Mouse (Mus musculus) left cerebral cortex, adult 8-10 months (tissue): ENCODE measurements around the gene Hps4. TPM values are rescaled to one million over a fixed set of nuclear protein-coding genes. Genes with fewer than 3 reads are reported as not detected.

Experiments used
- DNase-seq, 2 experiments: peaks; one replicate each; pipeline ENCODE4 v3.0.0; 2022; ENCODE audit warnings: low spot score in 2 of 2
- total RNA-seq, 4 experiments: library from RNA; stranded (reverse); gene quantifications; 2 replicates each; pipeline ENCODE4 v1.2.4; 2022

Gene Hps4
- total RNA-seq, 4 experiments from 2014 or later: 23.0 to 32.2 (median 27.6) TPM

DNA sequence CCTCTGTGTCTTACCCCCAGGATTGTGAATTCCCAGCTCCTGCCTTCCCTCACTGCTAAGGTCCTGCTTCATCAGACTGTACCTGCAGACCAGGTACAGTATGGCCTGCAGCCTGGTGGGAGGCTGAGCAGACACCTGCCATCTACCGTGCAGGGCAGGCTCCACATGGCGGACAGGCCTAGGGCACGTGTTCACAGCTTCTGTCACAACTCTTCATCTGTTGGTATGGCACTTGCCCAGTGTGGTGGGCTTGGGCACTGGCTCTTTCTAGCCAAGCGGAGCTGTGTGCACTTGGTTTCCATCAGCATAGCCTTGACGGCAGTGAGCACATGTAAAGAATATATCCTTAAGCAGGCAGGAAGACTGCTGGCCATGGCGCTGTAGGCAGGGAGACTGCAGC, 24.0 kb downstream of the Hps4 start:
- no peak for DNase-seq

GRCm38 (mm10) chr5:112367338-112367737, 24.5 kb downstream of the Hps4 start:
- no peak for DNase-seq

- DNase-seq: no peak
Observed at GRCm38 (mm10) chr5:112367929-112368328, 25.0 kb downstream of the Hps4 start.

DNA sequence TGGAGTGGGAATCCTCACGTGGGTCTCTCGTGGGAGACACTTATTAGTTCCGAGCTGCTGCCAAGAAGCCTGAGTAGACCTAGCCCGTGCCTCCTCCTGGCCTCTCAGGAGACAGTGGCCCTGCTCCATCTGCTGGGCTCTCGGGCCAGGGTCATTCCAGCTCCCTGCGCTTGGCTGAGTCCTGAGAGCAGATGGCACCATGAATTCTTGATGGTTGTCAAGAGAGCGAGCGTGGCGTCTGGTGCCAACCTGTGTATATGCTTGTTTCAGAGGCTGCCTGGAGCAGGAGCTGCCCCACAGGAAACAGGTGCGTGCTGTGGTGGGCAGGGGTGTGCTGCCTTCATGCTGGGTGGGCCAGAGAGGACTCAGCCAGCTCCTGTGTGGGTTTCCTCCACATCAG, 25.8 kb downstream of the Hps4 start:
- no peak for DNase-seq

DNA sequence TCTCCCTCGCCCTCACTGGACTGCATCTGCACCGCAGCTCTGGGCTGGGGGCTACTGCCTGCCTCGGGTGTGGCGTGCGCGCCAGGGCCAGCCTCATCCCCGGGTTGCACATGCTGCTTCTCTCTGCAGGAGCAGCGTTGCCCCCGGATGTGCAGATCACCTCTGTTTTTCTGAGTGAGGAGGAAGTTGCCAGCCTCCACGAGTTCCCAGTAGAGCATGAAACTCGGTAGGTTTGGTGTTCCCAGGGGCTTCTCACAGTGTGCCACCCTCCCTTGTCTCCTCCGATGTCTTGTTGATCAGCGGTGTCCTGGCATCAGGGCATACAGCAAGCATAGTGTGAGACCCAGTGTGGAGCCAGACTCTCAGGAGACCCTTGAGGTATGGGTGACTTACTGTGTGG, 26.4 kb downstream of the Hps4 start:
- DNase-seq: no peak

- DNase-seq: no peak
Observed at GRCm38 (mm10) chr5:112370236-112370813, 27.4 kb downstream of the Hps4 start.

DNA sequence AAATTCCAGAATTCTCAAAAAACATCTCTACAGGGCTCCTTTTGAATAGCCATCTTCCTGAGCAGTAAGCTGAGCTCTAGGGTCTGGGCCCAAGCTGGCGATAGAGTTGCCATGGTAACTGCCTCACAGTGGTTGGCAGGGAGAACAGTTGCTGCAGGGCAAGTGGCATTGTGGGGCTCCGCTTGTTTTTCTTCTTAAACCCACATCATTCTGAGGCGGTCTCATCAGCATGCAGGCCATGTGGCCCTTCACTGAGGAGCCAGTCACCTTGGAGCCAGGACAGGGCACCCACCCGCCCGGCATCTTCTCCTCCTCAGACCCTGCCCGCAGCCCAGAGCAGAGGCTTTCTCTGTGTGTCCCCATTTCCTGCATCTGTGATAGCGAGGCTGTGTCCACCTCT, 29.1 kb downstream of the Hps4 start:
- DNase-seq: peak in 1 of 2 experiments; percentile 84

- no peak for DNase-seq
Observed at GRCm38 (mm10) chr5:112376111-112376510, 33.2 kb downstream of the Hps4 start.

GRCm38 (mm10) chr5:112377380-112377779, 34.5 kb downstream of the Hps4 start:
- DNase-seq: no peak

DNA sequence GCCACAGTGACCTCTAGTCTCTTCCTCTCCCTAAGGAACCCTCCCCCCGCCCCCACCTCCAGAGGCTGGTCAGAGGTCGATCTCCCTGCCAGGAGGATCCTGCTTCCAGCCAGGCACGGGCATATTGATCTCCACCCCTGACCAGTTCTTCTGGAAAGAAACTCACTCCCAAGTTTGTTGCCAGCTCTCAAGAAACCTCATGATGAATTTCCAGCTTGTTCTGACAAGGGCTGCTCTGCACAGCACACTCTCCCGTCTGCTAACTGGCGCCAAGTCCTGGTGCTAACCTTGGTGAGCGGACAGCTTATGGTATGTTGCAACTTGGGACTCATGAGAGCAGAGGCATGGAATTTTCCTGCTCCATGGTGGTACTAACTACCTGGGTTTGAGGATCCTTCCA, 35.8 kb downstream of the Hps4 start:
- no peak for DNase-seq

DNA sequence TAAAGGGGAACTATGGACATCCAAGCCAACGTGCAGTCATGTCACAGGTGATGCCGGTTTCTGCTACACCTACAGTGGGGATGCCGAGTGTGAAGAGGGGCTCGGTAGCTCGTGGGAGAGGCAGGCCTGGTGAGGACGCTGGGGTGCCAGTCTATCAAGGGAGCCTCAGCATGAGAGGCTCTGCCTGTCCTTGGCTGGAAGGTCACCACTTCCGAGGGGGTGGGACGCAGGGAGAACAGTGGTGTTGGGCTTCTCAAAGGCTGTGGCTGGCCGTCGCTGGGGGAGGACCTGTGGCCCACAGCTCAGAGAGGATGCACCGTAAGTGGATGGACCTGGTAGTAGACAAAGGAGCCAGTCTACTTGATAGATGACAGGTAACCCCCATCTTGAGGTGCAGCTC, 38.3 kb downstream of the Hps4 start:
- peak in 1 of 2 experiments; percentile 15 for DNase-seq

- DNase-seq: peak in 1 of 2 experiments; percentile 6
Observed at GRCm38 (mm10) chr5:112382042-112382441, 39.2 kb downstream of the Hps4 start.

- peak in 1 of 2 experiments; percentile 80 for DNase-seq
Observed at GRCm38 (mm10) chr5:112382641-112383330, 39.9 kb downstream of the Hps4 start.

DNA sequence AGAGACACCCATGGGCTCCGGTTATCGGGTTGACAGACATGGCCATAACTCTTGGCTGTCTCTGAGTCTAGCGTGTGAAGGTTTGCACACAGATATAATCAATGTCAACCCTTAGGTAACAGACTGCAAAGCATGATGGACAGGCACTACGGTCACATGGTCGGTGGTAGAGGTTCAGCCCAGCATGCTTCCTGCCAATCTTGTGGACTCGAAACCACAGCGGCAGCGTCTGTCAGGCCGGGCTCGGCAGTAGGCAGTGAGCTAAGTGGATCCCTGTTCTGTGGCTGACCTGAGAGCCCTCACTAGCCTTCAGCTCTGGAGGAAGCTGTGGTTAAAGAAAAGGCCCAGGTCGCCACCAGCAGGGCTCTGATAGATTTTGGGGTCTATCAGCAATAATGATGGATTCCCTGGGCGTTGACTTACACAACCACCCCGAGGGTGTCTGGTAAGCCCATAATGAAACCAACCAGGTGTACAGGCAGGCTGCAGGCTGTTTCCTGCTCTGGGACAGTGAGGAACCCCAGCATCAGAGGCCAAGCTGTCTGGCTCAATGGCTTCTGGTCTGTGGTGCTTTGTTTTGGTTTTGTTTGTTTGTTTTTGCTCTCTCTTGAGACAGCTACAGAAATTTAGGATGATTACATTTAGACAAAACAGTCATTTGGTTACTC, 42.1 kb downstream of the Hps4 start:
- DNase-seq: no peak

- DNase-seq: no peak
Observed at GRCm38 (mm10) chr5:112385973-112386372, 43.1 kb downstream of the Hps4 start.

- no peak for DNase-seq
Observed at GRCm38 (mm10) chr5:112389352-112389751, 46.5 kb downstream of the Hps4 start.

DNA sequence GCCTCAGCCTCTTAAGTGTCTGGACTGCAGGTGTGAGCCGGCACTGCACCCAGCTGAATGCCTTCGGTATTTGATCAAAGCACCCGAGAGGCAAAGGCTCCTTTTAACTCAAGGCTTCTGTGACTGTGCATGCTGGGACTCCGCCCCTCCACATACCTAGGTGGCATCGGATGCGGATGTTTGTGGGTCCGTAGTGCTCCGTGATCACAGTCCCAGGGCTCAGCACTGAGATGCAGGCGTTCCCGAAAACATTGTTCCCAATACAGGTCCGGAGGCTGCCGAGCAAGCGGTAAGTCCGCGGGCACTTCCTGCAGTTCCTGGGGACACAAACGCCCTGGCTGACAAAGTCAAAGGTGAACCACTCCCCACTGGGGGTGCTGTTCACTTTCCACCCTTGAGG, 48.1 kb downstream of the Hps4 start:
- DNase-seq: no peak

GRCm38 (mm10) chr5:112391676-112392323, 48.9 kb downstream of the Hps4 start:
- DNase-seq: no peak

DNA sequence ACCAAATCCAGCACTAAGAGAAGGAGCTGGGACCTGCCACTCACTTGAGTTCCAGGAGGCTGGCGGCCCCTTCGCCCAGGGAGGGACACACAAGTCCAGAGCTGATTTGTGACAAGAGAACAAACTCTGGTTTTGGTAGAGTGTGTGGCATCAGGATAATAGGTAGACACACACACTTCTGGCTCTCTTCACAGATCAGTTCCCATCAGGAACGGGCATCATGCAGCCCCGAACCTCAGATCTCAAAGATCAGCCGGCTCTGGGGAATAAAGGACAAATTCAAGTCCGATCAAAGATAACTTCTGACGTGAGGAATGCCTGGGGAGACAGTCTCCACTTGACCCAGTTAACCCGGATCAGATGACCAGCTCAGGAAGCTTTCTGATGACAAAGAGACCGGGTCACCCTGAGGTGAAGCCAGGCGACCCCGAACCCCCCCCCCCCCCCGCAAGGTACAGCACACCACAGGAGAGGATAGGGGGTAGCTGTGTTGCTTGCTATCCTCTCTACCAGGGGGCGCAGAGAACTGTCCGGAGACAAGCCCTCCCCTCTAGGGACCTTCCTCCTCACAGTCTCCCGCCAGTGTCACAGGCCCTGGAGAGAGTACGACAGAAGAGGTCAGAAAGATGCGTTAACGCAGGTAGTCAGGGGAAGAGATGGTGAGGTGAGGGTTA, 51.0 kb downstream of the Hps4 start:
- no peak for DNase-seq

DNA sequence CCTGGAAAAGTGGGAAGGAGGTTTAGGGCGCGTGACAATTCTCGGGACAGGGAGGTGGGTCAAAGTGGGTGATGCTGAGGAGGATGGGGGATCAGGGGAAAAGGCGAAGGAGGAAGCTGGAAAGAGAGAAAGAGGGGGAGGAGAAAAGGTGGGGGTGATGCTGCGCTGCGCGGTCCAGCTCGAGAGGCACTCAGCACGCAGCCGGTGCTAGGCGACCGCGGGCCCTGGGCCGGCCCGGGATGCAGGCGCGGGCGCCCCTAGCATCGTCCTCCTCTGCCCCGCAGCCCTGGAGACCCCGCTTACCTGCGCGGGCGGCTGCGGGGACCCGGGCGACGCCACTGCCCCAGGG, 51.5 kb downstream of the Hps4 start:
- no peak for DNase-seq

DNA sequence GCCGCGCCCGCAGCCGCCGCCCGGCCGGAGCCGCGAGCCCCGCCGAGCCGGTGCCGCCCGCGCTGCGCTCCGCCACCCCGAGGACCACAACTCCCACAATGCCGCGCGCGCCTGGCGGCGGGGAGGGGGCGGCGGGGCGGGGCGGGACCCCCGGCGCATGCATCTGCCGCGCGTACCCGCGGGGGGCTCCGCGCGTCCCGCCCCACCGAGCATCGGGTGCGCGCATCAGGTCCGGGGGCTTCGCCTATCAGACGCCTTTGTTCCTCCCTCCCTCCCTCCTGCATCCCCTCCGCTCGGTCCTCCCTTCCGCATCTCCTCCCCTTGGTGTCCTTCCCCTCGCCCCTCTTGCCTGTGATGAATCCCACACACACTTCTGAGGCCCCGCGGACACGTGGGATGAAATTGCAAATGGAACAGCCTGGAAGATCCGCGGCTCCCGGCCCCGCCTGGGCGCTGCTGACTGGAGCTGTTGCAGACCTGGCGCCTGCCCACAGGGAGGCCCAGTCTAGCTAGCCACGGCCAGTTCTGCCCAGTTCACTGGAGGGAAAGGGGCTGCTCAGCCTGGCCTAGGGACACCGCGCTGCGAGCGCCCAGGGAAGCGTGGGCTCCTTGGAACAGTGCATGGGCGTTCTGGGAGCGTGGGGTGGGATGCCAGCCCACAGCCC, 52.0 kb downstream of the Hps4 start, which contains the start of gene Asphd2:
TSS of gene Asphd2 (minus strand) at position 88 of the 665 bp plus-strand sequence.
- DNase-seq: peak; percentile 75 to 88
